Mouse (Mus musculus): ENCODE results near the gene Dpm2.

GRCm38 (mm10) chr2:32601417-32602065 lies 30.9 kb downstream of the Dpm2 start:
- TF ChIP-seq CTCF (IDR thresholded peaks at IDR 0.05; ENCODE audit: insufficient read depth, low read length) (peak; percentile 55), POLR2A (IDR thresholded peaks at IDR 0.05; ENCODE audit: borderline replicate concordance, extremely low read depth, low read depth, low read length) (no peak)

All from lung, adult 2 months (tissue).